Mouse (Mus musculus) brain, embryonic 14.5 days (tissue): ENCODE measurements around the gene Osbpl5.

Source experiments
- CTCF ChIP-seq: fragments of 200-500 bp; IDR thresholded peaks from 2 replicates; pipeline ENCODE4 v1.5.1; 2012; ENCODE audit warnings: inconsistent platforms, mild to moderate bottlenecking, moderate library complexity, borderline replicate concordance; ENCODE audit not compliant: insufficient read depth, insufficient read length; ENCODE audit errors: extremely low read depth
- POLR2A ChIP-seq: fragments of 200-500 bp; IDR thresholded peaks from 2 replicates; pipeline ENCODE4 v1.6.1; 2012; ENCODE audit warnings: mild to moderate bottlenecking, inconsistent platforms, borderline replicate concordance; ENCODE audit not compliant: poor library complexity, insufficient read depth, insufficient read length, severe bottlenecking; ENCODE audit errors: extremely low read depth

GRCm38 (mm10) chr7:143751380-143751779 lies 5.4 kb downstream of the Osbpl5 start:
- TF ChIP-seq CTCF (no peak), POLR2A (no peak)
